Mouse (Mus musculus): Measurements from ENCODE around the gene Cda. TPM values are rescaled to one million over a fixed set of nuclear protein-coding genes. Genes with fewer than 3 reads are reported as not detected.

The Cda gene
- polyA plus RNA-seq (2014; fragmentation: Nextera tagmentation; extraction: Ambion mirVana): 4.1 and 4.5 TPM in 2 replicates

- Histone ChIP-seq H3K9me3 (ENCODE audit: control insufficient read depth, low read length) (no peaks in the 10 kb centered on the region), H3K4me1 (ENCODE audit: control insufficient read depth, insufficient read depth, low read length) (0 out of 2 replicates have a peak, but pooled peaks cover 3% of the 10 kb centered on the region), H3K9ac (ENCODE audit: low read length) (peak within 1 kb of the TSS; percentile 55), H3K27ac (replicated peaks; ENCODE audit: low read depth, low read length) (no peak within 1 kb of the TSS), H3K4me3 (ENCODE audit: low read depth, low read length) (peak within 1 kb of the TSS; percentile 34), H3K4me2 (ENCODE audit: low read depth, severe bottlenecking) (peak within 1 kb of the TSS; percentile 75), H3K27me3 (ENCODE audit: control insufficient read depth, insufficient read depth, low read length) (no peaks in the 10 kb centered on the region), H3K36me3 (ENCODE audit: control insufficient read depth, insufficient read depth, low read length) (no peaks in the 10 kb centered on the region)
- peak; percentile 82 for DNase-seq (ENCODE audit: low spot score)
- peak; percentile 75; the same call in 1 of the 2 replicates for ATAC-seq (ENCODE audit: insufficient number of reproducible peaks, low FRiP score, low TSS enrichment, low read depth)
- 9% methylated on average over 34 of the region's 34 CpGs for WGBS
Observed at GRCm38 (mm10) chr4:138367641-138368497, at the start of gene Cda. TSS of gene Cda (minus strand) at chr4:138367992.

- no peak for ATAC-seq (ENCODE audit: insufficient number of reproducible peaks, low FRiP score, low TSS enrichment, low read depth)
- 64% methylated on average over 5 of the region's 5 CpGs for WGBS
Observed at GRCm38 (mm10) chr4:138416414-138416813, 48.6 kb upstream of the Cda start.

GRCm38 (mm10) chr4:138415991-138416390 is 48.2 kb upstream of the Cda start:
- Histone ChIP-seq H3K36me3 (ENCODE audit: control insufficient read depth, insufficient read depth, low read length) (no peaks in the 10 kb centered on the region), H3K4me1 (ENCODE audit: control insufficient read depth, insufficient read depth, low read length) (no peaks in the 10 kb centered on the region), H3K27ac (replicated peaks; ENCODE audit: low read depth, low read length) (no peak overlapping the region), H3K4me2 (ENCODE audit: low read depth, severe bottlenecking) (no peak overlapping the region), H3K27me3 (ENCODE audit: control insufficient read depth, insufficient read depth, low read length) (0 out of 2 replicates have a peak, but pooled peaks cover 6% of the 10 kb centered on the region), H3K9me3 (ENCODE audit: control insufficient read depth, low read length) (no peaks in the 10 kb centered on the region), H3K9ac (ENCODE audit: low read length) (no peak overlapping the region), H3K4me3 (ENCODE audit: low read depth, low read length) (no peak overlapping the region)
- ATAC-seq (ENCODE audit: insufficient number of reproducible peaks, low FRiP score, low TSS enrichment, low read depth): no peak
- 75% methylated on average over 3 of the region's 3 CpGs for WGBS
- DNase-seq (ENCODE audit: low spot score): no peak

More at GRCm38 (mm10) chr4:138416414-138416813, 48.6 kb upstream of the Cda start:
- Histone ChIP-seq H3K4me1 (ENCODE audit: control insufficient read depth, insufficient read depth, low read length) (no peaks in the 10 kb centered on the region), H3K4me3 (ENCODE audit: low read depth, low read length) (no peak overlapping the region), H3K4me2 (ENCODE audit: low read depth, severe bottlenecking) (no peak overlapping the region), H3K27me3 (ENCODE audit: control insufficient read depth, insufficient read depth, low read length) (0 out of 2 replicates have a peak, but pooled peaks cover 5% of the 10 kb centered on the region), H3K9me3 (ENCODE audit: control insufficient read depth, low read length) (no peaks in the 10 kb centered on the region), H3K9ac (ENCODE audit: low read length) (no peak overlapping the region), H3K27ac (replicated peaks; ENCODE audit: low read depth, low read length) (no peak overlapping the region), H3K36me3 (ENCODE audit: control insufficient read depth, insufficient read depth, low read length) (no peaks in the 10 kb centered on the region)
- no peak for DNase-seq (ENCODE audit: low spot score)

- H3K4me2 ChIP-seq (ENCODE audit: low read depth, severe bottlenecking): no peak overlapping the region
- 0 out of 2 replicates have a peak, but pooled peaks cover 6% of the 10 kb centered on the region for H3K27me3 ChIP-seq (ENCODE audit: control insufficient read depth, insufficient read depth, low read length)
- DNase-seq (ENCODE audit: low spot score) (no peak), ATAC-seq (ENCODE audit: insufficient number of reproducible peaks, low FRiP score, low TSS enrichment, low read depth) (no peak)
- no peak overlapping the region for H3K27ac ChIP-seq (replicated peaks; ENCODE audit: low read depth, low read length)
- H3K4me3 ChIP-seq (ENCODE audit: low read depth, low read length): no peak overlapping the region
- no peak overlapping the region for H3K9ac ChIP-seq (ENCODE audit: low read length)
- WGBS: 24% methylated on average over 6 of the region's 6 CpGs
- no peaks in the 10 kb centered on the region for H3K4me1 ChIP-seq (ENCODE audit: control insufficient read depth, insufficient read depth, low read length)
- H3K36me3 ChIP-seq (ENCODE audit: control insufficient read depth, insufficient read depth, low read length): no peaks in the 10 kb centered on the region
- H3K9me3 ChIP-seq (ENCODE audit: control insufficient read depth, low read length): no peaks in the 10 kb centered on the region
Observed at GRCm38 (mm10) chr4:138414725-138415124, 46.9 kb upstream of the Cda start.

- 52% methylated on average over 7 of the region's 7 CpGs for WGBS
- ATAC-seq (ENCODE audit: insufficient number of reproducible peaks, low FRiP score, low TSS enrichment, low read depth): no peak
- no peak overlapping the region for H3K4me2 ChIP-seq (ENCODE audit: low read depth, severe bottlenecking)
Observed at GRCm38 (mm10) chr4:138411504-138412121, 43.8 kb upstream of the Cda start.

GRCm38 (mm10) chr4:138411011-138411410 is 43.2 kb upstream of the Cda start:
- 8% methylated on average over 5 of the region's 5 CpGs for WGBS
- Histone ChIP-seq H3K4me3 (ENCODE audit: low read depth, low read length) (no peak overlapping the region), H3K4me1 (ENCODE audit: control insufficient read depth, insufficient read depth, low read length) (no peaks in the 10 kb centered on the region), H3K9me3 (ENCODE audit: control insufficient read depth, low read length) (no peaks in the 10 kb centered on the region), H3K27me3 (ENCODE audit: control insufficient read depth, insufficient read depth, low read length) (0 out of 2 replicates have a peak, but pooled peaks cover 4% of the 10 kb centered on the region), H3K36me3 (ENCODE audit: control insufficient read depth, insufficient read depth, low read length) (no peaks in the 10 kb centered on the region), H3K4me2 (ENCODE audit: low read depth, severe bottlenecking) (no peak overlapping the region), H3K9ac (ENCODE audit: low read length) (no peak overlapping the region), H3K27ac (replicated peaks; ENCODE audit: low read depth, low read length) (no peak overlapping the region)
- DNase-seq (ENCODE audit: low spot score) (no peak), ATAC-seq (ENCODE audit: insufficient number of reproducible peaks, low FRiP score, low TSS enrichment, low read depth) (no peak)

More at GRCm38 (mm10) chr4:138411504-138412121, 43.8 kb upstream of the Cda start:
- Histone ChIP-seq H3K9ac (ENCODE audit: low read length) (no peak overlapping the region), H3K4me3 (ENCODE audit: low read depth, low read length) (no peak overlapping the region), H3K27me3 (ENCODE audit: control insufficient read depth, insufficient read depth, low read length) (0 out of 2 replicates have a peak, but pooled peaks cover 4% of the 10 kb centered on the region), H3K9me3 (ENCODE audit: control insufficient read depth, low read length) (no peaks in the 10 kb centered on the region), H3K27ac (replicated peaks; ENCODE audit: low read depth, low read length) (no peak overlapping the region), H3K4me1 (ENCODE audit: control insufficient read depth, insufficient read depth, low read length) (no peaks in the 10 kb centered on the region), H3K36me3 (ENCODE audit: control insufficient read depth, insufficient read depth, low read length) (no peaks in the 10 kb centered on the region)
- DNase-seq (ENCODE audit: low spot score): no peak

- no peak for ATAC-seq (ENCODE audit: insufficient number of reproducible peaks, low FRiP score, low TSS enrichment, low read depth)
- H3K9me3 ChIP-seq (ENCODE audit: control insufficient read depth, low read length): no peaks in the 10 kb centered on the region
- H3K27ac ChIP-seq (replicated peaks; ENCODE audit: low read depth, low read length): no peak overlapping the region
- no peak overlapping the region for H3K9ac ChIP-seq (ENCODE audit: low read length)
- no peak overlapping the region for H3K4me2 ChIP-seq (ENCODE audit: low read depth, severe bottlenecking)
- no peak for DNase-seq (ENCODE audit: low spot score)
- H3K36me3 ChIP-seq (ENCODE audit: control insufficient read depth, insufficient read depth, low read length): no peaks in the 10 kb centered on the region
- no peaks in the 10 kb centered on the region for H3K4me1 ChIP-seq (ENCODE audit: control insufficient read depth, insufficient read depth, low read length)
- WGBS: 83% methylated on average over 12 of the region's 13 CpGs
- 0 out of 2 replicates have a peak, but pooled peaks cover 4% of the 10 kb centered on the region for H3K27me3 ChIP-seq (ENCODE audit: control insufficient read depth, insufficient read depth, low read length)
- no peak overlapping the region for H3K4me3 ChIP-seq (ENCODE audit: low read depth, low read length)
Observed at GRCm38 (mm10) chr4:138407479-138408194, 39.8 kb upstream of the Cda start.

- Histone ChIP-seq H3K4me1 (ENCODE audit: control insufficient read depth, insufficient read depth, low read length) (no peaks in the 10 kb centered on the region), H3K4me3 (ENCODE audit: low read depth, low read length) (no peak overlapping the region), H3K9me3 (ENCODE audit: control insufficient read depth, low read length) (no peaks in the 10 kb centered on the region), H3K36me3 (ENCODE audit: control insufficient read depth, insufficient read depth, low read length) (no peaks in the 10 kb centered on the region), H3K27ac (replicated peaks; ENCODE audit: low read depth, low read length) (no peak overlapping the region), H3K4me2 (ENCODE audit: low read depth, severe bottlenecking) (no peak overlapping the region), H3K27me3 (ENCODE audit: control insufficient read depth, insufficient read depth, low read length) (no peaks in the 10 kb centered on the region), H3K9ac (ENCODE audit: low read length) (no peak overlapping the region)
- WGBS: 6% methylated on average over 2 of the region's 2 CpGs
- DNase-seq (ENCODE audit: low spot score): peak; percentile 39
- ATAC-seq (ENCODE audit: insufficient number of reproducible peaks, low FRiP score, low TSS enrichment, low read depth): no peak
Observed at GRCm38 (mm10) chr4:138404806-138405205, 37.0 kb upstream of the Cda start.
